Mouse (Mus musculus) lung, postnatal 0 days (tissue): Measurements from ENCODE around the gene Pbx1.

Experiments used
- CTCF ChIP-seq: IDR thresholded peaks from 2 replicates; pipeline ENCODE4 v1.5.1; 2016; ENCODE audit warnings: antibody characterized with exemption, mild to moderate bottlenecking
- EP300 ChIP-seq: IDR thresholded peaks from 2 replicates; pipeline ENCODE4 v1.6.1; 2016; ENCODE audit warnings: antibody characterized with exemption, mild to moderate bottlenecking, control low read depth

DNA sequence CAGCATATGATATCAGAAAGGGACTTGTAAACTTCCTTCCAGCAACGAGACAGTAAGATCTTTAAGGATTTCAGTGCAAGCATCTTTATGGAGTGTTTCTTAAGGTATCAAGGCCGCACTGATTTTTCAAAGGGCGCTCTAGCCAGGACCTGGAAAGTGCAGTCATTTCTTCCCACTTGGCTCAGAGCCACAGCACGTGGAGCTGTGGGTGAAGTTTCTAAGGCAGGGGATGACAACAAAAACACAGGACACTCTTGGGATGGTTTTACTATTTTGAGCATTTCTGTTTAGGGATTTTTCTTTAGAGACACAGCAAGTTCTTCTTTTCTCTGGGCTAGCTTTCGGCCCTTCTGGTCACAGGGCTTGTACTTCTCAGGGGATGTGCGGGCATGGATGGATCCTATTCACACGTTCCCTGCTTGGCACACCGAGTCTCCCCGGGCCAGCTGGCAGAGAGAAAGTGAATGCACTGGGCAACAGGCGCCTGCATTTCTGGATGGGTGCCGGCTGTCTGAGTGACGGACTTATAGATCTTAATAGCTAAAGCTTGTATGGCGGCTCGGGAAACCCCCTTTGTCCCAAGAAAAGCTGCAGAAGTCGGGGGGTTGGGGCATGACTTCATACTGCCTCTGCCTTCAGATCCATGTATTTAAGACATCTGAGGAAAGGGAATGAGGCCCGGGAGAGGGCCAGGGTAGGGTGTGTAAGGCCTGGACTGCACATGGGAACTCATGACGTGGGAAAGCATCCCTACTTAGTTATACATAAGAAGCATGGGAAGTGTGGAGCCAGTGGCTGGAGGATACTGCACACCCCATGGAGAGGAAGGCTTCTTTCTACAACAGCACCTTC lies 215.9 kb downstream of the Pbx1 start:
- TF ChIP-seq CTCF, result no peak
- TF ChIP-seq EP300, result no peak
